Mouse (Mus musculus) ES-E14 (cell line): Measurements from ENCODE around the gene Fer1l4.

ENCODE experiments used
- CHD2 ChIP-seq: IDR thresholded peaks from 2 replicates; pipeline ENCODE4 v1.6.1; 2014; ENCODE audit warnings: mild to moderate bottlenecking, low read depth, low read length, inconsistent platforms
- MAFK ChIP-seq: IDR thresholded peaks from 2 replicates; pipeline ENCODE4 v1.6.1; 2014; ENCODE audit warnings: mild to moderate bottlenecking, low read depth, low read length, inconsistent platforms; ENCODE audit not compliant: insufficient read depth
- ZNF384 ChIP-seq: IDR thresholded peaks from 2 replicates; pipeline ENCODE4 v1.6.1; 2012; ENCODE audit warnings: low read depth, low read length, inconsistent platforms

- TF ChIP-seq MAFK (no peak), CHD2 (no peak), ZNF384 (no peak)
These were observed 63.7 kb downstream of the Fer1l4 start for GRCm38 (mm10) chr2:155989085-155989484.
